Mouse (Mus musculus): ENCODE data around the gene Pygm. TPM values are rescaled to one million over a fixed set of nuclear protein-coding genes. Genes with fewer than 3 reads are reported as not detected.

Pygm gene
- total RNA-seq, 2 experiments from 2014 or later: 6.2 to 8.2 TPM

- intact Hi-C loops (cut with DNase I): no loop called here
- DNase-seq: no peak
Measured at GRCm38 (mm10) chr19:6383470-6383869, 729 bp upstream of the Pygm start.

GRCm38 (mm10) chr19:6384954-6385353, 755 bp downstream of the Pygm start:
- intact Hi-C loops (cut with DNase I): no loop called here
- DNase-seq: no peak

- intact Hi-C loops (cut with DNase I): no loop called here
- no peak for DNase-seq
Measured at GRCm38 (mm10) chr19:6385419-6385818, 1.2 kb downstream of the Pygm start.

- intact Hi-C loops (cut with DNase I): no loop called here
- no peak for DNase-seq
Measured at GRCm38 (mm10) chr19:6385821-6386220, 1.6 kb downstream of the Pygm start.

GRCm38 (mm10) chr19:6386234-6386633, 2.0 kb downstream of the Pygm start:
- no peak for DNase-seq
- intact Hi-C loops (cut with DNase I): no loop called here

GRCm38 (mm10) chr19:6388006-6388405, 3.8 kb downstream of the Pygm start:
- no peak for DNase-seq
- intact Hi-C loops (cut with DNase I): no loop called here

GRCm38 (mm10) chr19:6389803-6390202, 5.6 kb downstream of the Pygm start:
- no peak for DNase-seq
- intact Hi-C loops (cut with DNase I): no loop called here

GRCm38 (mm10) chr19:6390251-6390650, 6.1 kb downstream of the Pygm start:
- intact Hi-C loops (cut with DNase I): no loop called here
- no peak for DNase-seq

- intact Hi-C loops (cut with DNase I): no loop called here
- DNase-seq: no peak
Measured at GRCm38 (mm10) chr19:6392743-6393393, 8.7 kb downstream of the Pygm start.

- DNase-seq: no peak
Measured at GRCm38 (mm10) chr19:6393637-6394036, 9.4 kb downstream of the Pygm start.

GRCm38 (mm10) chr19:6396237-6396636, 12.0 kb downstream of the Pygm start:
- intact Hi-C loops (cut with DNase I): no loop called here
- DNase-seq: no peak

More at GRCm38 (mm10) chr19:6393637-6394036, 9.4 kb downstream of the Pygm start:
- intact Hi-C loops (cut with DNase I): no loop called here

GRCm38 (mm10) chr19:6397582-6398249, 13.5 kb downstream of the Pygm start:
- DNase-seq: no peak
- intact Hi-C loops (cut with DNase I): no loop called here

- peak; percentile 67 for DNase-seq
- intact Hi-C loops (cut with DNase I): no loop called here
Measured at GRCm38 (mm10) chr19:6398447-6399284, 14.5 kb downstream of the Pygm start.

- DNase-seq: no peak
- intact Hi-C loops (cut with DNase I): no loop called here
Measured at GRCm38 (mm10) chr19:6399285-6400095, 15.3 kb downstream of the Pygm start, which contains the start of gene Rasgrp2. Gene Rasgrp2 (plus strand): TSS chr19:6399340.

GRCm38 (mm10) chr19:6400096-6401086, 16.2 kb downstream of the Pygm start:
- intact Hi-C loops (cut with DNase I): no loop called here
- DNase-seq: no peak

- intact Hi-C loops (cut with DNase I): no loop called here
- peak; percentile 71 for DNase-seq
Measured at GRCm38 (mm10) chr19:6401131-6401815, 17.1 kb downstream of the Pygm start.

GRCm38 (mm10) chr19:6401951-6402350, 17.8 kb downstream of the Pygm start:
- DNase-seq: no peak
- intact Hi-C loops (cut with DNase I): no loop called here

- no peak for DNase-seq
- intact Hi-C loops (cut with DNase I): no loop called here
Measured at GRCm38 (mm10) chr19:6403869-6404268, 19.7 kb downstream of the Pygm start.

GRCm38 (mm10) chr19:6405433-6405832, 21.2 kb downstream of the Pygm start:
- no peak for DNase-seq

More at GRCm38 (mm10) chr19:6405433-6405832, 21.2 kb downstream of the Pygm start:
- intact Hi-C loops (cut with DNase I): no loop called here

Measured in left cerebral cortex, postnatal 4 days (tissue).